Mouse (Mus musculus) hindbrain, embryonic 15.5 days (tissue): Measurements from ENCODE around the gene Gpr31b. TPM values are rescaled to one million over a fixed set of nuclear protein-coding genes. Genes with fewer than 3 reads are reported as not detected.
"Not testable (repeated sequence)": the region's sequence is repeated elsewhere in the genome, so short reads cannot be mapped to it uniquely, and the experiment has no call there.

Source experiments
- ATAC-seq: fragments of 200-750 bp; cut with Nextera tagmentation; 2 replicates; pipeline ENCODE4 v1.8.0; 2017; ENCODE audit warnings: low read depth, moderate number of reproducible peaks, moderate TSS enrichment; ENCODE audit not compliant: low FRiP score
- H3K27ac ChIP-seq: fragments of 300-500 bp; sonication (generic); replicated peaks from 2 replicates; pipeline ENCODE4 v1.5.1; 2015; ENCODE audit warnings: mild to moderate bottlenecking, inconsistent platforms
- H3K27me3 ChIP-seq: fragments of 300-500 bp; sonication (generic); 2 replicates; pipeline ENCODE4 v1.6.1; 2015; ENCODE audit warnings: control low read depth, inconsistent platforms
- H3K36me3 ChIP-seq: fragments of 300-500 bp; sonication (generic); 2 replicates; pipeline ENCODE4 v1.6.1; 2015; ENCODE audit warnings: control low read depth, inconsistent platforms
- H3K4me1 ChIP-seq: fragments of 300-500 bp; sonication (generic); replicated peaks from 2 replicates; pipeline ENCODE4 v1.6.1; 2015; ENCODE audit warnings: control low read depth, inconsistent platforms
- H3K4me2 ChIP-seq: fragments of 300-500 bp; sonication (generic); 2 replicates; pipeline ENCODE4 v1.6.1; 2015; ENCODE audit warnings: moderate library complexity, mild to moderate bottlenecking, inconsistent platforms
- H3K4me3 ChIP-seq: fragments of 300-500 bp; sonication (generic); 2 replicates; pipeline ENCODE4 v1.5.1; 2015; ENCODE audit warnings: mild to moderate bottlenecking, inconsistent platforms
- H3K9ac ChIP-seq: fragments of 300-500 bp; sonication (generic); 2 replicates; pipeline ENCODE4 v1.6.1; 2015; ENCODE audit warnings: inconsistent platforms
- H3K9me3 ChIP-seq: fragments of 300-500 bp; sonication (generic); 2 replicates; pipeline ENCODE4 v1.6.1; 2016; ENCODE audit warnings: control low read depth, inconsistent platforms
- WGBS: fragments of 180-500 bp; shearing (Covaris S2); methylation state at CpG from one replicate; pipeline ENCODE4 v1.1.7; 2015; 5-methylcytosine and 5-hydroxymethylcytosine counted together
- polyA plus RNA-seq: library from polyadenylated mRNA; unstranded; fragments of >200 nt; fragmentation: Nextera tagmentation; extraction: Ambion mirVana; gene quantifications from 2 replicates; pipeline ENCODE4 v1.2.1, GENCODE M21; 2015

The Gpr31b gene
- 0.22 and 0.35 TPM in 2 replicates for polyA plus RNA-seq

- H3K9ac ChIP-seq, H3K4me3 ChIP-seq, H3K36me3 ChIP-seq, H3K4me2 ChIP-seq, H3K27me3 ChIP-seq, H3K27ac ChIP-seq, H3K9me3 ChIP-seq, H3K4me1 ChIP-seq: not testable (repeated sequence)
- ATAC-seq, result 0 out of 2 replicates have a peak, but pooled peaks have one; percentile 59
- WGBS, result 70% methylated on average over 2 of the region's 8 CpGs
Measured at GRCm38 (mm10) chr17:13052124-13052813, at the start of gene Gpr31b. Gene Gpr31b (minus strand): TSS chr17:13052296.

DNA sequence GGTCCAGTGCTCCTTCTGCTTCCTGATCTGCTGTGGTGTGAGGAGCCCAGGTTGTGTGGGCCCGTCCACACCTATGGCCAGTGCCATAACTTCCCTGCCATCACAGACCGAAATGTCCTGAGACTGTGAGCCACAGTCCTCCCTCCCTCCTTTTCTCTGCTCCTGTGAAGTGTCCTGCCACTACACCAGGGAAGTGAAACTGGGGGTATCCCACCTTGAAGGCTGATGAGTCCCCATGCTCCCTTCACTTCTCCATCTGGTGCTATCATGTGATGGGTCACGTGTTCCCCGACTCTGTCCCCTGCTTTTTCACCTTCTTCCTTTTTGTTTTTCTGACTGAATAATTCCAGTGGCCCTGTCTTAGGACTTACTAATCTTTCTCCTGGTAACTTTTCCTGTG lies 40.9 kb upstream of the Gpr31b start:
- not testable (repeated sequence) for H3K27ac ChIP-seq, H3K4me1 ChIP-seq, H3K9ac ChIP-seq, H3K36me3 ChIP-seq, H3K4me3 ChIP-seq, H3K4me2 ChIP-seq, ATAC-seq, H3K9me3 ChIP-seq, H3K27me3 ChIP-seq
- 86% methylated on average over 2 of the region's 4 CpGs for WGBS

GRCm38 (mm10) chr17:13092100-13092764 lies 40.1 kb upstream of the Gpr31b start:
- H3K4me2 ChIP-seq, H3K4me1 ChIP-seq, ATAC-seq, H3K27me3 ChIP-seq, H3K4me3 ChIP-seq, H3K27ac ChIP-seq, H3K36me3 ChIP-seq, H3K9me3 ChIP-seq, H3K9ac ChIP-seq: not testable (repeated sequence)
- whole genome bisulfite sequencing, result 51% methylated on average over 8 of the region's 8 CpGs

DNA sequence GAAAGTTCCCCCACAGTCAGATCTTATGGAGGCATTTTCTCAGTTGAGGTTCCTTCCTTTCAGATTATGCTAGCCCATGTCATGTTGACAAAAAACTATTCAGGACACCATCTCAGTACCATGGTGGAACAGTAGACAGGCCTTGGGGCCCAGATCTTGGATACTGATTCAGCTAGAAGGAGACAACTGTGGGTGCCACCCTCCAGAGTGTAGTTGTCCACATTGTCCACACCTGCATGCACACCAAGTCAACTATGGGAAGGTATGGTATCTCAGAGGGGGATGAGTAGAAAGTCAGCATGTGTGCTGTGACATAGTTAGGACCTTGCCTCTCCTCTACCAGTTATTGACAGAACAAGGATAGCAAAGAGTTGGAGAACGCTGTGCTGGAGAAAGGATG lies 39.4 kb upstream of the Gpr31b start:
- not testable (repeated sequence) for H3K4me1 ChIP-seq, H3K36me3 ChIP-seq, ATAC-seq, H3K27me3 ChIP-seq, H3K27ac ChIP-seq, H3K9me3 ChIP-seq, H3K4me3 ChIP-seq, H3K9ac ChIP-seq, H3K4me2 ChIP-seq
- no CpG with 5 or more reads among the region's 1 CpGs for WGBS

GRCm38 (mm10) chr17:13069227-13069626 lies 17.1 kb upstream of the Gpr31b start:
- not testable (repeated sequence) for H3K9ac ChIP-seq, H3K36me3 ChIP-seq, H3K27me3 ChIP-seq, H3K4me2 ChIP-seq, ATAC-seq, H3K4me3 ChIP-seq, H3K27ac ChIP-seq, H3K4me1 ChIP-seq, H3K9me3 ChIP-seq
- 68% methylated on average over 4 of the region's 5 CpGs for WGBS

DNA sequence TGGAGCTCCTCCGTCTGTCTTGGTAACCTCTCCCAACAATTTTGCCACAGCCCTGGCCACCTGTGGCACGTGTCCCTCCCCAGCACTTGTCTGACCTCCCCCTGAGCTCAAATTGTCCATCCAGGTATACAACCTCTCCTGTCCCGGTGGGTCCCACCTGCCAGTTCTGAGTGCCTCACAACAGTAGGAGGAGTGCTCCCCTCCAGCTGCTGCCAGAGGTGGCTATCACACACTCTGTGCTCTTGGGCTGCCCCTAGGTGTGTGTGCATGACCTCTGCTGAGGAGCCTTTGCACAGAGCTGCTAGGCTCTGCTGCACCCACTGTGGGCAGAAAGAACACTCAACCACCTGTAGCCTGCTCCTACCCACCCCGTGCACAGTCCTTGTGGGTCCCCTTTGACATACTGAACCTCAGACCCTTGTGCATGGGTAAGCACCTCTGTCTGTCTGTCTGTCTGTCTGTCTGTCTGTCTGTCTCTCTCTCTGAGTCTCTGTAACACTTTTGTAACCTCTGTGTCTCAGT lies 15.8 kb upstream of the Gpr31b start:
- WGBS, result 100% methylated on average over 1 of the region's 4 CpGs
- H3K9ac ChIP-seq, H3K4me2 ChIP-seq, H3K4me3 ChIP-seq, H3K9me3 ChIP-seq, ATAC-seq, H3K36me3 ChIP-seq, H3K27me3 ChIP-seq, H3K27ac ChIP-seq, H3K4me1 ChIP-seq: not testable (repeated sequence)

- 78% methylated on average over 4 of the region's 7 CpGs for WGBS
Measured at GRCm38 (mm10) chr17:13062882-13063281, 10.8 kb upstream of the Gpr31b start.

DNA sequence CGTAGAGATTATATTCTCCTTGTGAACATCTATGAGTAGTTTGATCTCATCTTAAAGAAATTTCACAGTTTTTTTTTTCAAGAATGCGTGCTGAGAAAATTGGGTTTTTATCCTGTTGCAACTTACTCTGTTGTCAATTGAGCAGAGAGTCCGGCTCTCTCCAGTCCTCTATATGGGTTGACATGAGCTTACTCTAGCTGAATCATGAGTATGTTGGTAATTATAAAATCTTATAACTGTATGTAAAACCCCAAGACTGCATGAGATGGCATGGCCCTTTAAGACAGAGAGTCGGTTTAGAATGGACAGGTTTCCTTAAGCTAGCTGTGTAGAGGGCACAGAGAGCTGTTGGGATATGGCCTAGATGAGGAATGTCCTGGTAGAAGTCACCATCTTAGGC lies 8.7 kb upstream of the Gpr31b start, which contains the start of gene Tcp10b:
TSS of gene Tcp10b (plus strand) at position 301 of the 400 bp plus-strand sequence.
- H3K9ac ChIP-seq, H3K9me3 ChIP-seq, H3K36me3 ChIP-seq, H3K4me1 ChIP-seq, H3K4me3 ChIP-seq, H3K4me2 ChIP-seq, ATAC-seq, H3K27ac ChIP-seq, H3K27me3 ChIP-seq: not testable (repeated sequence)
- WGBS, result 92% methylated on average over 4 of the region's 4 CpGs

More at GRCm38 (mm10) chr17:13062882-13063281, 10.8 kb upstream of the Gpr31b start:
- ATAC-seq, H3K36me3 ChIP-seq, H3K9ac ChIP-seq, H3K4me3 ChIP-seq, H3K27ac ChIP-seq, H3K4me1 ChIP-seq, H3K4me2 ChIP-seq, H3K9me3 ChIP-seq, H3K27me3 ChIP-seq: not testable (repeated sequence)

DNA sequence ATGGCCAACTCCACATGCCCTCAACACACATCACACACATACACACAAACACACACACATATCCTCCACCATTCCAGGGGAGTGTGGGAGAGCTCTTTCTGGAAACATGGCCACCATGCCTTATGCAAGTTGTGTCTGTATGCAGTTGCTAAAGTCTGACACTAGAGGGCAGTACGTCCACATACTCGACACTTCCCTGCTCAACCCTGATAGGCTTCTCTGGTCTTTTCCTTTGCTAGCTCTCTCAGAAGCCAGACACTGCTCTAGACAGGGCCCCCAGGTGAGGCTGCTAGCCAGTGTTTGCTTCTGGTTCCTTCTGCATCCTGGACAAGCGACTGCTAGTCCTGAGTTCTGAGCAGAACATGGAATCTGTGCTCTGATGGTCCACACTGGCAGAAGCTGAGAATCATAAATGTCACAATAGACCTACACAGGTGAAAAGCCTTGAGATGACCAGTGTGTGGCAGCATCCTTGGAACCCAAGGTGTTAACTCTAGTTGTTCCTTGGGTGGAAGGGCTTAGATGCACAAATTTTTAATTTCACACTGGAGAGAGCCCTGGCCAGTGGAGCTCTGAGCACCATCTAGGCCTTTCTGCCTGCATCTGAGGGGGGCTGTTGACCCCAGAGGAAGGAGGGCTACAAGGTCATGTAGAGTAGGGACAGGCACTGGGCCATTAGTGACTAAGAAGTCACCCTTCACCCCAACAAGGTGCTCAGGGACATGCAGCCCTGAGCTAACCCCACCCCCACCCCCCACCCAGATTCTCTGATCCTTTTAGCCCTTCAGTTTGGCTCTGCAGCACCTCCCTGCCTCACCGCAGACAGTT lies 8.0 kb downstream of the Gpr31b start:
- not testable (repeated sequence) for H3K4me3 ChIP-seq, H3K9ac ChIP-seq, H3K4me2 ChIP-seq, H3K4me1 ChIP-seq, H3K9me3 ChIP-seq, H3K36me3 ChIP-seq, H3K27me3 ChIP-seq, H3K27ac ChIP-seq
- ATAC-seq, result peak; percentile 92
- 8% methylated on average over 4 of the region's 4 CpGs for WGBS

DNA sequence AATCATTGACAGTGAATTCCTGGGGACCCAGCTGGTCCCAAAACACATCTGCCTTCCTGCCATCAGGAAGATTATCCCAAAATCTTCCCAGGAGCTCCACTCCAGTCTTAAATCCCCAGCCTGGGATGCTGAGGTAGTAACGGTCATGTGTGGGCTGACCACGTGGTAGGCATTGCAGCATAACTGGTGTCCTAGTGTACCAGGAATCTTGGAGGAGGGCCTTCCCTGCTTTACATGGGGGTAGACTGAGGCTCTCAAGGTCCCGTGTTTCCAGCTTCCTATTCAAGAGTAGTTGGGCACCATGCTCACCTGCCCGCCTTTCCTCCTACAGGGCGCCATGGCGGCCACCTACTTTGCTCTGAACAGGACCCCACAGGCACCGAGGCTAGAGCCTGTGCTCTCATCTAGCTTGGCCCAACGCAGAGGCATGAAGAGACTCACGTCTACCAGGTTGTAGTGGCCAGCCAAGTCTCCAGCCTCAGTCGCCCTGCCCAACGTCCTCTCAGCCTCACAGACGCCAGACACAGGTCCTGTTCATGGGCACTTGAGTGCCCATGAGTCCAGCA lies 15.4 kb downstream of the Gpr31b start:
- not testable (repeated sequence) for H3K27me3 ChIP-seq, H3K4me2 ChIP-seq, H3K4me1 ChIP-seq, H3K9ac ChIP-seq, H3K9me3 ChIP-seq, H3K4me3 ChIP-seq, H3K27ac ChIP-seq, H3K36me3 ChIP-seq
- 0 out of 2 replicates have a peak, but pooled peaks have one; percentile 45 for ATAC-seq
- 89% methylated on average over 5 of the region's 12 CpGs for WGBS

DNA sequence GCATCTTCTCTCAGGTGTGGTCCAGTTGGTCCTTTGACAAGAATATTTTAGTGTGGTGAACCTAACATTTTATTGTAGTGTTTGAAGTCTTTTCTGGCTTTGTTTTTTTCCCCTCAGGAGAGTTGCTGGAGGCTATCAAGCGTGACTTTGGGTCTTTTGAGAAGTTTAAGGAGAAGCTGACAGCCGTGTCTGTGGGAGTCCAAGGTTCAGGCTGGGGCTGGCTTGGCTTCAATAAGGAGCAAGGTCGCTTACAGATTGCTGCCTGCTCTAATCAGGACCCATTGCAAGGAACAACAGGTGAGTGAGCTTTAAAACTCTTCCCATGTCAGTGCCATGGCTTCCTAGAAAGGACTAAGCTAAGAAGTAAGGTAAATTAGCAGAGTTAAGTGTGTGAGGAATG lies 38.8 kb downstream of the Gpr31b start:
- WGBS, result 71% methylated on average over 3 of the region's 3 CpGs

More for the DNA sequence above, 38.8 kb downstream of the Gpr31b start:
- Histone ChIP-seq H3K9ac (no peak overlapping the region), H3K4me1 (peaks cover 18% of the 10 kb centered on the region), H3K9me3 (no peaks in the 10 kb centered on the region), H3K27ac (no peak overlapping the region), H3K36me3 (peaks cover 51% of the 10 kb centered on the region), H3K4me2 (no peak overlapping the region), H3K27me3 (no peaks in the 10 kb centered on the region), H3K4me3 (no peak overlapping the region)
- no peak for ATAC-seq
